Mouse (Mus musculus) activated CD4-positive, CD25-positive, alpha-beta regulatory T cell (primary cell): ENCODE measurements around the gene Amacr. TPM values are rescaled to one million over a fixed set of nuclear protein-coding genes. Genes with fewer than 3 reads are reported as not detected.

Source experiments
- polyA plus RNA-seq, 2 experiments: library from polyadenylated mRNA; unstranded; fragments of 100-300 nt; shearing (Covaris generic); gene quantifications; one replicate each; pipeline ENCODE4 v1.2.1; 2017

Gene Amacr
- 1 to 10 TPM; 1.7 to 5.4 TPM for polyA plus RNA-seq

GRCm38 (mm10) chr15:10981377-10982063 lies at the start of gene Amacr:
TSS of gene Amacr (plus strand) at chr15:10981756.

DNA sequence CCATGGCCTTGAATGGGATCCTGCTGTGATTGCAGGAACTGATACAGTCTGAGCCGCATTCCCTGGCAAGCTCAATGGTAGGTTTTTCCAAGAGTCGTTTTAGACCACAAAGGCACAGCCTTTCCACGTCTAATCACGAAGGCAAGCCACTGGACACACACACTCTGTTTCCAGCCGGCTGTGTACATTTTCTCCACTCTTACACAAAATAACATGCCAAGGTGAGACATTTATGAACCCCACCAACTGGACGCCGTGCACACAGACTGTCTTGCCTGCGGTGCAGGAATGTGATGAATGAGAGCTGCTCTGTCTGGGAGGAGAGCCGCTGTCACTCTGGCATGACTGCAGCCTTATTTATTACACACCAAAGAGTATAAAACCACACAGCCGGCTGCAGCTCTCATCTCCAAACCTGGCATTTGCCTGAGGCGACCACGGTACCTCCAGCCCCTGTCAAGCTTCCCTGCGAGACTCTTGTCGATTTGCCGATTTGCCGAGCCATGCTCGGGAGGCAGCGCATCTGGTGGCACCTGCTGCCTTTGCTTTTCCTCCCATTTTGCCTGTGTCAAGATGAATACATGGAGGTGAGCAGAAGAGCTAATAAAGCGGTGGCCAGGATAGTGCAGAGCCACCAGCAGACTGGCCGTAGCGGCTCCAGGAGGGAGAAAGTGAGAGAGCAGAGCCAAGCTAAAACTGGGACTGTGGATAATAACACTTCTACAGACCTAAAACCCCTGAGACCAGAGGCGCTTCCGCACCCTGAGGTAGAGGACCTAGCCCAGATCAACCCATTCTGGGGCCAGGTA lies 29.4 kb upstream of the Amacr start, which contains the start of gene C1qtnf3:
Gene C1qtnf3, plus strand, starts transcription at position 382 of the 809 bp plus-strand sequence.

GRCm38 (mm10) chr15:11000421-11000820 lies 18.9 kb downstream of the Amacr start, which contains the start of gene Slc45a2:
TSS of gene Slc45a2 (plus strand) at chr15:11000721.

DNA sequence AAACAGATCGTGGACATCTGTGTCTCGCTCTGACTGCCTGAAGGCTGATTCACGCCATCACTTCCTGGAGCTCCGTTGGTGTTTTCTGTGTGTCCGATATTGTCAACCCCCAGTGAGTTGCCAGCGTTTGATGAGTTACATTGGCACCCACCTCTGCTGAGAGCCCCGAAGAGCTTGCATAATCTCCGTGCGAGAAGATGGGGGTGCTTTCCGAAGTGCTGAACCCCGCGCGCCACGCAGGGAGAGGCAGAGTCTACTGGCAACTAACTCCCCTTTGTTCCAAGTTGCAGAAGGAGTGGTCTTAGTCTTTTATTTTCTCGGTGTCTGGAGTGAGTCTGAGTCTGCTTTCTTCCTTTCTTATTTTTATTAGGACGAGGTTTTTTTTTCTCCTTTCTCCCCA lies 56.2 kb downstream of the Amacr start, which contains the start of gene Rxfp3:
Gene Rxfp3, minus strand, starts transcription at position 281 of the 400 bp plus-strand sequence.

Other genes starting within 250 kb of the Amacr start
- under 1 TPM in 1 of 2 experiments, not detected in 1; 0.10 TPM for gene C1qtnf3, start 29.4 kb upstream of the Amacr start, polyA plus RNA-seq
- gene Slc45a2, start 19.0 kb downstream of the Amacr start, polyA plus RNA-seq, result not detected
- not detected for gene Rxfp3, start 56.2 kb downstream of the Amacr start, polyA plus RNA-seq
- gene Adamts12, start 83.0 kb downstream of the Amacr start, polyA plus RNA-seq, result under 1 TPM in 1 of 2 experiments, not detected in 1; 0.14 TPM